Mouse (Mus musculus) cerebellum, postnatal 25 days (tissue): ENCODE data around the gene Olfr1120.
"Not testable (repeated sequence)": the region's sequence is repeated elsewhere in the genome, so short reads cannot be mapped to it uniquely, and the experiment has no call there.

Experiments used
- DNase-seq, 2 experiments: peaks; one replicate each; pipeline ENCODE4 v3.0.0; 2021; ENCODE audit warnings: mixed read lengths in 2 of 2

Olfr1120 gene

GRCm38 (mm10) chr2:87354515-87354914, at the start of gene Olfr1120:
Olfr1120 (plus strand) TSS chr2:87354815.
- no peak for DNase-seq

GRCm38 (mm10) chr2:87307281-87307680, 47.3 kb upstream of the Olfr1120 start, which contains the start of gene Olfr1118:
Olfr1118 (plus strand) TSS chr2:87307581.
- no peak for DNase-seq

GRCm38 (mm10) chr2:87360121-87360520, 5.5 kb downstream of the Olfr1120 start:
- not testable (repeated sequence) for DNase-seq

GRCm38 (mm10) chr2:87369595-87369994, 15.0 kb downstream of the Olfr1120 start, which contains the start of gene Olfr1121:
Olfr1121 (plus strand) TSS chr2:87369895.
- DNase-seq, result no peak

DNA sequence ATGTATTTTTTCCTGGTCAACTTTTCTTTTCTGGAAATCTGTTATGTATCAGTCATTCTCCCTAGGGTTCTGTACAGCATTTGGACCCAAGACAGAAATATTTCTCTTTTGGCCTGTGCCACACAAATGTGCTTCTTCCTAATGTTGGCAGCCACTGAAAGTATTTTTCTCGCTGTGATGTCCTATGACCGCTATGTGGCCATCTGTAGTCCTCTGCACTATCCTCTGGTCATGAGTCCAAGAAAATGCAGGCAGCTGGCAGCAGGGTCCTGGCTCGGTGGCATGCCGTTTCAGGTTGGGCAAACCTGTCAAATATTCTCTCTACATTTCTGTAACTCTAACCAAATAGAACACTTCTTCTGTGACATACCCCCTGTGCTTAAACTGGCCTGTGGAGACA, 17.1 kb downstream of the Olfr1120 start:
- peak; percentile 74 to 79 for DNase-seq

DNA sequence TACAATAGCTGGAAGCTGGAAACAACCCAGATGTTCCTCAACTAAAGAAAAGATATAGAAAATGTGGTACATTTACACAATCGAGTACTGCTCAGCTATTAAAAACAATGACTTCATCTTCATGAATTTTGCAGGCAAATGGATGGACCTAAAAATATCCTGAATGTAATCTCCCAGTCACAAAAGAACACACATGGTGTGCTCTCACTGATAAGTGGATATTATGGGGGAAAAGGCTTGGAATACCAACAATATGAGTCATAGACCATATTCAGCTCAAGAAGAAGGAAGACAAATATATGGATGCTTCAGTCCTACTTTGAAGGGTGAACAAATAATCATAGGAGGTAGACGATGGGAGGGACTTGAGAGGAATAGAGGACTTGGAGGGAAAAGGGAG, 29.3 kb downstream of the Olfr1120 start:
- DNase-seq, result no peak

- DNase-seq, result no peak
These were observed 30.9 kb downstream of the Olfr1120 start, which contains the start of gene Olfr1122 for GRCm38 (mm10) chr2:87385549-87385948. Olfr1122 (plus strand) TSS chr2:87385849.

DNA sequence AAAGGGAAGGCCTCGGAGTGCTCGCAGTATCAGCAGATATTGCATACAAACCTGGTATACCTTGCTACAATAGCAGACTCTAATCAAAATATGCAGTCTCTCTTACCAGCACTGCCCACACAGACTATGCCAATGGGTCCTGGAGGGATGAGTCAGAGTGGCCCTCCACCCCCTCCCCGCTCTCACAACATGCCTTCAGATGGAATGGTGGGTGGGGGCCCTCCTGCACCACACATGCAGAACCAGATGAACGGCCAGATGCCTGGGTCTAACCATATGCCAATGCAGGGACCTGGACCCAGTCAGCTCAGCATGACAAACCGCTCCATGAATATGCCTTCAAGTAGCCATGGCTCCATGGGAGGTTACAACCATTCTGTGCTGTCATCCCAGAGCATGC, 39.0 kb downstream of the Olfr1120 start:
- DNase-seq, result not testable (repeated sequence)

- not testable (repeated sequence) for DNase-seq
These were observed 40.1 kb downstream of the Olfr1120 start for GRCm38 (mm10) chr2:87394686-87395085.
